Mouse (Mus musculus) gastrocnemius, adult 2 months (tissue): Measurements from ENCODE around the gene Gbp8. TPM values are rescaled to one million over a fixed set of nuclear protein-coding genes. Genes with fewer than 3 reads are reported as not detected.
"Not testable (repeated sequence)": the region's sequence is repeated elsewhere in the genome, so short reads cannot be mapped to it uniquely, and the experiment has no call there.

Experiments used
- DNase-seq: peaks from one replicate; pipeline ENCODE4 v3.0.0; 2022
- H3K27ac ChIP-seq: fragments of 200-600 bp; 2 replicates; pipeline ENCODE4 v1.8.1; 2022; ENCODE audit warnings: mild to moderate bottlenecking
- H3K4me3 ChIP-seq: fragments of 200-600 bp; 2 replicates; pipeline ENCODE4 v1.8.1; 2022; ENCODE audit warnings: mild to moderate bottlenecking, moderate library complexity
- CTCF ChIP-seq: fragments of 200-600 bp; IDR thresholded peaks from 2 replicates; pipeline ENCODE4 v1.8.1; 2022; ENCODE audit warnings: antibody characterized with exemption, mild to moderate bottlenecking, moderate library complexity
- intact Hi-C: fragments of 180-260 bp; cut with DNase I; formaldehyde crosslinking; loops from one replicate; pipeline ENCODE4 v1.15.1; 2025
- total RNA-seq, 2 experiments: library from RNA; stranded (reverse); gene quantifications; 2 replicates each; pipeline ENCODE4 v1.2.3; 2021

Gbp8 gene
- total RNA-seq, 2 experiments from 2014 or later, result not detected

DNA sequence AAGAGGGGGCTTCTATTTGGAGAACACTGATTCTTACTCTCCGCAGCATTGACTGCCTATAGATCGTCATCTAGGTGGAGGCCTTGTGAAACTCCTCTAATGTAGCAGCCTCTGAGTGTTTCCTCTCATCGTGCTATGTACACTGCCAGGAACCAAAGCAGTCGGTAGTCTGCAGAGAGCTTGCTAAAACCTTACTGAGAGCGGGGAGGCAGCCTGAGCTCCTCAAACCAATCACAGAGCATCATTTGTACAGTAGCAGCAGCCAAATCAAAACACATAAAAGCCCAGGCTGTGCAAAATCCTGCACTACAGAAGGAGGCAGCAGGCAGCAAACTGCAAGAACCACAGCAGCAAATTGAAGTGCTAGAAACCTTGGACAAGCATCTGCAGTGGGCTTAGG lies 25.7 kb downstream of the Gbp8 start:
- DNase-seq, result no peak
- TF ChIP-seq CTCF, result no peak
- intact Hi-C loops, result no loop called here
- Histone ChIP-seq H3K27ac (no peak overlapping the region), H3K4me3 (no peak overlapping the region)

DNA sequence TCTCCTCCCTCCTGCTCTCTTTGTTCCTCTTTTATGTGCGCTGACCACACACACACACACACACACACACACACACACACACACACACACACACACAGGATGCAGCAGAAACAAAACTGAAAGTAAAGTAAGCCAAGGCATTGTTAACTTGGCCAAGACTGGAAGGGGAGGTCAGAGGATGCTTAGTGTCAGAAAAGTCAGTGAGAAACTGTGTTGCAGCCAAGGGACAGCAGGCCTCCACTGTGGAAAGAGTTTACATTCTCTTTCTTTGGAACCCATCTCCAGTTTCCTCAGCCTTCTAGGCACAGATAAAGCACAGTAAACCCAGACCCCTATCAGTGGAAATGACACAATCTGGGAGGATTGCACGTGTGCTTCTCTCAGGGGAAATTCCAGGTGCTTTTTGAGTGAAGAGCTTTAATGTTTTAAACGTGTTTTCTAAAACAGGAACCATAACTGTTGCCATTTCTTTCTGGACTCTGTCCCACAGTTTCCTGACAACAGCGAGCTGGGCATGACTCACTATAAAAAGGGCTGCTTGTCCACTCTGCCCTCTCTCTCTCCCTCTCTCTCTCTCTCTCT lies 29.0 kb downstream of the Gbp8 start:
- intact Hi-C loops, result not testable (repeated sequence)
- H3K4me3 ChIP-seq, result peak overlapping the region; percentile 63
- DNase-seq, result peak; percentile 44
- peak overlapping the region; percentile 79 for H3K27ac ChIP-seq

DNA sequence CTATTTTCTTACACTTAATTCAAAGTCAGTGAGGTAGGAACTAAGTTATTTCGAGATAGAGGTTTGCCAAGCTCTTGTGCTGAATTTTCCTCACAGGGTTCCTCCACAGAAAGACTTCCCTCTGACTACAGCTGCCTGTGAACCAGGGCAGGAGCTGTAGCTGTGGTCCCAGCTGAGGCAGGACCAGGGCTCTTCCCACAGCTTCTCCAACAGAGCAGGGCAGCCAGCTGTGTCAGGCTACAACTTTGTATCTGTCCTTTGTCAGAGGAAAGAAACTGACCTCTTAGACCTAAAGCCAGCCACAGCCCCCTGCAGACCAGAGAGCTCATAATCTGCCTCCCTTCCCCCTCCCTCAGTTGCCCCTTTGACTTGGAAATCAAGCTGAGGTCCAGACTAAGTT lies 29.6 kb downstream of the Gbp8 start:
- H3K4me3 ChIP-seq, result peak overlapping the region; percentile 63
- peak overlapping the region; percentile 79 for H3K27ac ChIP-seq
- intact Hi-C loops, result not testable (repeated sequence)
- peak; percentile 19 for DNase-seq

DNA sequence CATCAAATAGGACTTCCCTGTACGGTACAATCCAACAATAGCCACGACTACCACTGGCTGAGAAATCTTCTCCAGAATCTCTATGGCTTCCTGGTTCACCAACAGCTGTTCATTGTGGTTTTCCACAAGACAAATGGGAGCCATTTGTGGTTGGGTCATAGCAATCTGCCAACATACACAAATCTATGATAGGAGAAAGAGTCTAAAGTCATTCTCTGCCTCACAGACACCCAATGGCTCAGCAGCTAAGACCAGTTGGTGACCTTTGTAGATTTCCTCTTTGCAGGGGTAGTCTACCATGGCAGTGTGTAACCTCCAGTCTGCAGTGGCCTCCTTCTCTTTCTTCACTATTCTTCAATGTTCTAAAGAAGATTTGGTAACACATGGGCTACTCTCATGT lies 33.7 kb downstream of the Gbp8 start:
- intact Hi-C loops, H3K27ac ChIP-seq, DNase-seq, H3K4me3 ChIP-seq: not testable (repeated sequence)

DNA sequence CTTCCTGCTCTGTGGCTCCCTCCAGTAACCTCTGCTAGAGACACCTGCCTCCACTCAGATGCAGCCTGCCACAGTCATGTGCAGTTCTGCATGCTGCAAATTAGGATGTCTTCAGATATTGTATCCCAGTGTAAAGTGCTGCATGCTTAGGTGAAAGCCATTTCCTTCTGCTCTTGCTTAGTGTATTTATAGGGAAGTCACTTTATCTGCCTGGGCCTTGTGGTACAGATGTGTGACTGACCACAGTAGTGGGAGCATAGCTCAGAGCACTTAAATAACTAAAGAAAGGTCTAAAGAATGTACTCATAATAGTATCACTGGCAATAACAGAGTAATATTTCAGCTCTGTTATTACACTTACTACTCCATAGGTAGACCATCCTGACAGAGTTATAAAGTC lies 57.4 kb downstream of the Gbp8 start:
- intact Hi-C loops, result no loop called here
- TF ChIP-seq CTCF, result no peak

DNA sequence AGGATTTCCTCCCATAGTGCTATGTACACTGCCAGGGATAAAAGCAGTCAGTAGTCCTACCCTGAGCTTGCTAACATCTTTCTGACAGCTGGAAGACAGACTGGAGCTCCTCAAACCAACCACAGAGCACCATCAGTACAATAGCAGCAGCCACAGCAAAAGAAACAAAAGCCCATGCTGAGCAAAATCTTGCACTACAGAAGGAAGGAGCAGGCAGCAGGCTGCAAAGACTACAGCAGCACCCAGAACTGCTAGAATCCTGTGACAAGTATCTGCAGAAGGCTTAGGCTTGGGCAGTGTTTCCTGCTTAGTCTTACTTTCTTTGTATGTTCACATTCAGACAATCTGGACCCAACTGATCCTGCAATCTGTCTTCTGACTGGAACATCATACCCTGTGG lies 71.0 kb downstream of the Gbp8 start:
- H3K4me3 ChIP-seq, intact Hi-C loops, H3K27ac ChIP-seq, DNase-seq: not testable (repeated sequence)

More for the DNA sequence above, 57.4 kb downstream of the Gbp8 start:
- Histone ChIP-seq H3K27ac (no peak overlapping the region), H3K4me3 (no peak overlapping the region)
- DNase-seq, result no peak

DNA sequence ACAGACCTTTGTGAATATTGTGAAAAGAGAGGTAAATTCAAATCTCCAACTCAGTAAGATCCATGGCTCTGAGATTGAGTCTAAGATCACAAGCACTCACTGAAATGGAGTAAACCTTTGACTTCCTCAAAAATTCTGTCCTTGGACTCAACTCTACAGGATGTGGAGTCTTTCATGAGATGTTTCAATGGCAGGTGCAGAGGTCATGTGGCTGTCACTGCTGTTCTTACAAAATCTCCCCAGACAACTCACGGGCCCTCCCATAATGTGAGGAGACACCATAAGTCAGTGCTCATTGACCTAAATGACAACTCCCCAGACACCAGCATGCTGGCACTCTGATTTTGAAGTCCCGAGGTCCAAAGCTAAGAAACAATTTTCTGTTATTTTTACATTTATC lies 74.9 kb downstream of the Gbp8 start:
- DNase-seq, H3K27ac ChIP-seq, H3K4me3 ChIP-seq, intact Hi-C loops: not testable (repeated sequence)

DNA sequence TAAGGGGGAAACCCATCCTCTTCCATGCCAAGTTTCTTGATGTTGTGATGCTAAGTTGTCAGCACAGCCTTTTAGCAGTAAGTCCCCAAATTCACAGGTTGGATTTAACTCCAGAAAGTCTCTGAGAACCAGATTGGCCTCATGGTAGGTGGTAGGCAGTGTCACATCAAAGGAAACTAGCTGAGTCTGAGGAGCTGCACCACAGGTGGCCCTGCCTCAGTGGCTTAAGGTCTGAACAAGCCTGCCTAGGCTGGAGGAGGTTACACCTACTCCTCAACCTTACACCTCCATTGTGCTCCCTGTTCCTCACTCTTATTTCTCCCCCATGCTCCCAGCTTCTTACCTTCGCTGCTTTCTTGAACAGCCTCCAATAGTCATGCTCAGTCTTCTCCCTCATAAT lies 76.0 kb downstream of the Gbp8 start:
- Histone ChIP-seq H3K27ac (no peak overlapping the region), H3K4me3 (no peak overlapping the region)
- intact Hi-C loops, result no loop called here
- DNase-seq, result no peak
- TF ChIP-seq CTCF, result no peak

DNA sequence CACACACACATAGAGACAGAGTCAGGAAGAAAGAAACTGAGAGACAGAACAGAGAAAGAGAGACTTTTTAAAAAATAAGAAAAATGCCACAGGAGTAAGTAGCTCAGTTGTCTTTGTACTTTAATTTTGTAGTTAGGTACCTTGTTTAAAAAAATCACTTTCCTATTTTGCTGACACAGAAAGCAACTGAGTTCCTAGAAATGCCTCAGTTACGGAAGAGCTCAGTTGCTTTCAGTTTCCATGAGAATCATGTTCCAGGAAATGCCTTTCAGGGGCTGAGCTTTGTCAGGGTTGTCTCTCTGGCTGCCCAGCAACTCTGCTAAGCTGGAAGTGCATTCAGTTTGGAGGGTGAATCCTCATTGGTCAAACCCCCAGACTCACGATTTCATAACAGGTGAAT lies 76.9 kb downstream of the Gbp8 start:
- DNase-seq, H3K27ac ChIP-seq, H3K4me3 ChIP-seq, intact Hi-C loops: not testable (repeated sequence)

DNA sequence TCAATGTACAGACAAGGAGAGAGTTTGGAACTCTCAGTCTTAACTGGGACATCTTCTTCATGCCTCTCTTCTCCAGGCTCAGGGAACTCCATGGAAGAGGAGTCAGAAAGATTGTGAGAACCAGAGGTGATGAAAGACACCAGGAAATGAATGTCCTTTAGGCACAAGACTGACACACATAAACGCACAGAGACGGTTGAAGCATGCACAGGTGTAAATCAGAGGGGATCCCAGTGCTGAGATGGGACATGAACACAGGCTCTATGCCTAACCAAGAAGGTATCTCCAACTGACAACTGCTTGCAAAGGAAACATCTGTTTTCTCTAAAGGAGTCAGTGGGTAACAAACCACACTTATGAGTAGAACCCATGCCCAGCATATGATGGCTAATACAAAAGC lies 79.1 kb downstream of the Gbp8 start:
- no peak overlapping the region for H3K4me3 ChIP-seq
- TF ChIP-seq CTCF, result no peak
- intact Hi-C loops, result no loop called here
- no peak for DNase-seq
- H3K27ac ChIP-seq, result no peak overlapping the region

DNA sequence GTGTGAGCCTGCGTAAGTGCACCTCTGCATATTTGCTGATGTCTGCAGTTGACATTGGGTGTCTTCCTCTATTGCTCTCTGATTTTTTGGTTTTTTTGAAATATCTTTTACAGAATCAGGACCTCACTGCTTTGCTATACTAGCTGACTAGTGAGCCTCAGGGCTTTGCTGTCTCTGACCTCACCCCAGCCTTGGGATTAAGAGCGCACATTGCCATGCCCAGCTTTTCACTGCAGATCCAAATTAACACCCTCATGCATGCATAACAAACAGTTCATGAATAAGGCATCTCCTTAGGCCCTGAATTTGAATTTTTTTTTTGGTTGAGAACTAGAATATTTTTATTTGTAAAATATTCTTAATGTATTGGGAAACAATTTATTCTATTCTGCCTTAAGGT lies 84.1 kb downstream of the Gbp8 start:
- no peak for TF ChIP-seq CTCF
- DNase-seq, result no peak
- intact Hi-C loops, result no loop called here
- H3K4me3 ChIP-seq, result no peak overlapping the region
- H3K27ac ChIP-seq, result no peak overlapping the region

DNA sequence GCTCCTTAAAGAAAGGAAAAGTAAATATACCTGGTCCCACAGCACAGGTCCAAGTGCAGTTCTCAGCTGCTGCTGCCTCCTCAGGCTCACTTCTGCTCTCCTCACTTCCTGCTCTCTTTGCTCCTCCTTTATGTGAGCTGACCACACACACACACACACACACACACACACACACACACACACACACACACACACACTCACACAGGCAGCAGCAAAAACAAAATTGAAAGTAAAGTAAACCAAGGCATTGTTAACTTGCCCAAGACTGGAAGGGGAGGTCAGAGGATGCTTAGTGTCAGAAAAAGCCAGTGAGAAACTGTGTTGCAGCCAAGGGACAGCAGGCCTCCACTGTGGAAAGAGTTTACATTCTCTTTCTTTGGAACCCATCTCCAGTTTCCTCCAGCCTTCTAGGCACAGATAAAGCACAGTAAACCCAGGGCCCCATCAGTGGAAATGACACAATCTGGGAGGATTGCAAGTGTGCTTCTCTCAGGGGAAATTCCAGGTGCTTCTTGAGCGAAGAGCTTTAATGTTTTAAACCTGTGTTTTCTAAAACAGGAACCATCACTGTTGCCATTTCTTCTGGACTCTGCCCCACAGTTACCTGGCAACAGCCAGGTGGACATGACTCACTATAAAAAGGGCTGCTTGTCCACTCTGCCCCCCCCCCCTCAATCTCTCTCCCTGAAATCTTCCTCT lies 85.7 kb downstream of the Gbp8 start:
- H3K27ac ChIP-seq, DNase-seq, H3K4me3 ChIP-seq, intact Hi-C loops: not testable (repeated sequence)

DNA sequence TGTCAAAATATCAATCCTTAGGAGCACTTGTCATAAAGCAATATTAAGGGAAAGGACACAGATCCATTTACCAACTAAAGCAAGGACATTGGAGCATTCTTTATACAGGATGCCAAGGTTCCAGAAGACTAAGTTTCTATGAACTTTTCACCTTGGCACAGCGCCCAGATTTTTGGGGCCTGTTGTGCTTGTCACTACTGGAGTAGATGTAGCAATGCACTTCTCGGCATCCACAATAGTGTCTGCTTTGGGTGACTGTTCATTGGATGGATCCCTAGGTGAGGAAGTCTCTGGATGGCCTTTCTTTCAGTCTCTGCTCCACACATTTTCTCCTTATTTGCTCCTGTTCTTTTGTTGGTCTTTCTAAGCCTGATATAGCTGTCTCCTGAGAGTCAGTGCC lies 107.0 kb downstream of the Gbp8 start:
- Histone ChIP-seq H3K27ac (no peak overlapping the region), H3K4me3 (no peak overlapping the region)
- DNase-seq, result no peak
- no peak for TF ChIP-seq CTCF
- intact Hi-C loops, result no loop called here

DNA sequence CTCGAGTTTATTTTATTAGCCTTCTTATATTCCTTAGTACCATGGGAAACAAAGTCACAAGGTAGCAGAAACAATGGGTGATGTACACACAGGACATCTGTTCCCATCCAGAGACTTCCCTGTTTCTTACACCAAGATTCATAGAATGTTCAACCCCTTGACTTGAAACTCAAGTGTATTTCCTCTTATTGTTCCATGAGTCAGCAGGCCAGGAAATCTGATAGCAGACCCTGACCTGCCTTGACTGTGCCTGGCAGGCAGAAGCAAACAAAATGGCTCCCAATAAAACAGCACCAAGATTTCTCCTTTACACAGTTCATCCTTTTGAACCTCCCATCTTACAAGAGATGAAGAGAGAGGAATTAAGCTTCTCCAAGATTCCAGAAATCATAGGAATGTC lies 126.8 kb downstream of the Gbp8 start:
- H3K27ac ChIP-seq, result no peak overlapping the region
- TF ChIP-seq CTCF, result no peak
- H3K4me3 ChIP-seq, result no peak overlapping the region
- intact Hi-C loops, result no loop called here
- no peak for DNase-seq
